Mouse (Mus musculus): ENCODE results near the gene Trpm7. TPM values are rescaled to one million over a fixed set of nuclear protein-coding genes. Genes with fewer than 3 reads are reported as not detected.

Trpm7 gene
- polyA plus RNA-seq, 1 experiment from 2014 or later = 25.7 TPM

DNA sequence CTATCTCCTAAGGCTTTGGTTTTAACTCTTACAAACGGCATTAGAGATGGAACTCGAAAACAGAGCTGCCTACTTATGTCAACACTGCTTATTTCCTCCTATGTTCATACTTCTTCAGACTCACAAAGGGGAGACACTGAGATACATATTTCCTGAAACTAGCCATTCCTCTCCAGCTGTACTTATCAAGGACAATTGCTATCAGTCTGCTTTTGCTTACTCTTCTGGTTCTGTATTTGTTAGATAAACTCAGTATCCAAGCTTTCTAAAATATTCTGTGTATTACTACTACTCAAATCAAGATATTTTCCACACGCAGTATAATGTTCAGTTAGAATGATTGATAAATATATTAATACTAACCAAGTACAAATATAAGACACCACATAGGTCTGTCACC, 74.0 kb downstream of the Trpm7 start:
- 0 out of 2 replicates have a peak, but pooled peaks have one; percentile 24 for ATAC-seq
- no peaks in the 10 kb centered on the region for H3K27me3 ChIP-seq (replicated peaks)
- H3K36me3 ChIP-seq = peaks cover 75% of the 10 kb centered on the region

DNA sequence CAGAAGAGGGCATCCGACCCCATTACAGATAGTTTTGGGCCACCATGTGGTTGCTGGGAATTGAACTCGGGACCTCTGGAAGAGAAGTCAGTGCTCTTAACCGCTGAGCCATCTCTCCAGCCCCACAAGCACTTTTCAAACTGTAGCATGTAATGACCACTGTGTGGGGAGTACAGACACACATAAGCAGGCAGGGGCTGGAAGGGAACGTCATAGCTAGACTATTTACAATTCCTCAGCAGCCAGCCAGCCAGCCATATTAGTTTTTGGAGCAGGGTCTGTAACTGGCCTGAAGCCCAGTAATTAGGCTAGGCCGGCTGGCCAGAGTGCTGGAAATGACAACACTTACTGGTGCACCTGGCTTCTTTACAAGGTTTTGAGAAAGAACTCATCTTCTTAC, 77.6 kb downstream of the Trpm7 start:
- Histone ChIP-seq H3K27me3 (replicated peaks) (no peaks in the 10 kb centered on the region), H3K9me3 (replicated peaks) (no peaks in the 10 kb centered on the region), H3K4me3 (no peak overlapping the region), H3K27ac (no peak overlapping the region), H3K9ac (no peak overlapping the region), H3K4me2 (no peak overlapping the region), H3K36me3 (peaks cover 78% of the 10 kb centered on the region), H3K4me1 (peaks cover 7% of the 10 kb centered on the region)
- WGBS (ENCODE audit: insufficient replicate concordance) = 82% methylated on average over 5 of the region's 5 CpGs
- ATAC-seq = no peak

More for the DNA sequence above, 74.0 kb downstream of the Trpm7 start:
- Histone ChIP-seq H3K4me1 (peaks cover 7% of the 10 kb centered on the region), H3K4me2 (no peak overlapping the region), H3K9me3 (replicated peaks) (no peaks in the 10 kb centered on the region), H3K9ac (no peak overlapping the region), H3K4me3 (no peak overlapping the region), H3K27ac (no peak overlapping the region)
- 68% methylated on average over 3 of the region's 3 CpGs for WGBS (ENCODE audit: insufficient replicate concordance)

DNA sequence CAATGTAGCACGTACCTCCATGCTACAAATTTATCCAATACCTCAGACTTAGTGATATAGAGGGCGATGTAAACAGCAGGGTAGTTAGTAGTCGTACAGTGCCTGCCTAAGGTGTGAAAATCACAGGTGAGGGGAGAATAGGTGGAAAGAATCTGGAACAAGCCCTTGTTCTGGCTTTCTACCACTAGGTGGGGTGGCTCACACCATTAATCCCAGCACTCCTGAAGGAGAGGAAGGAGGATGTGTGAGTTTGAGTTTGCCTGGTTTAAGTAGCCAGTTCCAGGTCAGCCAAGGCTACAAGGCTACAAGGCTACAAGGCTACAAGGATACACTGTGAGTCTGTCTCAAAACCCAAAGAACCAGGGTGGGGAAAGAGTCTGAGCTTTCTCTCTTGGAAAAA, 80.3 kb downstream of the Trpm7 start:
- Histone ChIP-seq H3K4me2 (no peak overlapping the region), H3K4me3 (no peak overlapping the region), H3K9me3 (replicated peaks) (no peaks in the 10 kb centered on the region), H3K27me3 (replicated peaks) (no peaks in the 10 kb centered on the region), H3K27ac (no peak overlapping the region), H3K4me1 (no peaks in the 10 kb centered on the region), H3K36me3 (peaks cover 86% of the 10 kb centered on the region), H3K9ac (no peak overlapping the region)
- ATAC-seq = no peak
- 73% methylated on average over 3 of the region's 3 CpGs for WGBS (ENCODE audit: insufficient replicate concordance)

DNA sequence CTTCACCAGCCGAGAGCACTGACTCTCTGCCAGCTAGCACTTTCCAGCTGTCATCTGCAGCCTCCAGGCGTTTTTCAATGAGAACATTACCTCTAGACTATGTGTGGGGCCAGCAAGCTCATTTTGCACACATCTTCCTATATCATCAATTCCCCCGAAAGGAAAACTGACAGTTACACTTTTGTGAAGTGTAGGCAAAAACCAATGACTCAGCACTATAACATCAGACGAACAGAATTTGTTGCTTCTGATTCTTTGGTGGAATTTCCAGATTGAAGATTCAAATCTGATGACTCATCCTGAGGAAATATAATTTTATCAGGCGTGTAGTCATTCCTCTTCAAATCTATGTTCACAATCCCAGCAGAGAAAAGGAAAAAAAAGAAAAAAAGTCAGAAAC, 83.4 kb downstream of the Trpm7 start:
- ATAC-seq = no peak
- Histone ChIP-seq H3K27me3 (replicated peaks) (no peaks in the 10 kb centered on the region), H3K4me3 (no peak overlapping the region), H3K4me2 (no peak overlapping the region), H3K9ac (no peak overlapping the region), H3K27ac (no peak overlapping the region), H3K4me1 (peaks cover 2% of the 10 kb centered on the region; the same call in 1 of the 2 replicates), H3K9me3 (replicated peaks) (no peaks in the 10 kb centered on the region), H3K36me3 (peaks cover 65% of the 10 kb centered on the region)
- WGBS (ENCODE audit: insufficient replicate concordance) = 68% methylated on average over 5 of the region's 5 CpGs

DNA sequence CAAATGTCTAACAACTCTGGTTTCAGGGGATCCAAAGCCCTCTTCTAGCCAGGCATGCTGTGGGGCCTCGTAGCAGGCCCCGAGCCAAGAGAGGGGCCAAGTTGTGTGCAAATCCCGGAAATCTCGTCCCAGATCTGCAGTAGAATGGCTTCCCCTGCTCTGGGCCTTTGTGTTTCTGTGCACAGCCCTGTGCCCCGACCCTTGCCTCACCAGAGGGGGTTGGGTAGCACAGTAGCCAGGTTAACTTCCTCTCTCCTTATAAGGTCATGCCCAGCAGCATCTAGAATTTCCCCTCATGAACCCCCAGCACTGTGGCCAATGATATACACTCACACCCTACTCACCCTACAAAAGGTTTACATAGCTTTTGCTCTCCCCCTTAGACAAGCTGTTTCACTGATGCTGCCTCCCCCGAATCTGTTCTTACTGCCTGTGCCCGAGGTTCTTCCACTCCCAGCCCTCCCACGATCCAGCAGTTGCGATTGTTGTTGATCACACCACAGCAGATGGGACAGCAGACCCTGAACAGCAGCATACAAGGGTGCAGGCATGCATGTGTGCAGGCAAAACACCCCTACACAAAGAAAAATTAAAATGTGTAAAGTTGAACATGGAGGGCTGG, 88.2 kb downstream of the Trpm7 start:
- H3K4me1 ChIP-seq = peaks cover 3% of the 10 kb centered on the region; the same call in 1 of the 2 replicates
- peak; percentile 27; the same call in 1 of the 2 replicates for ATAC-seq
- no peak overlapping the region for H3K4me3 ChIP-seq
- H3K4me2 ChIP-seq = no peak overlapping the region
- peaks cover 24% of the 10 kb centered on the region for H3K36me3 ChIP-seq
- H3K27me3 ChIP-seq (replicated peaks) = no peaks in the 10 kb centered on the region
- no peak overlapping the region for H3K9ac ChIP-seq
- H3K27ac ChIP-seq = no peak overlapping the region
- 50% methylated on average over 9 of the region's 9 CpGs for WGBS (ENCODE audit: insufficient replicate concordance)
- no peaks in the 10 kb centered on the region for H3K9me3 ChIP-seq (replicated peaks)

DNA sequence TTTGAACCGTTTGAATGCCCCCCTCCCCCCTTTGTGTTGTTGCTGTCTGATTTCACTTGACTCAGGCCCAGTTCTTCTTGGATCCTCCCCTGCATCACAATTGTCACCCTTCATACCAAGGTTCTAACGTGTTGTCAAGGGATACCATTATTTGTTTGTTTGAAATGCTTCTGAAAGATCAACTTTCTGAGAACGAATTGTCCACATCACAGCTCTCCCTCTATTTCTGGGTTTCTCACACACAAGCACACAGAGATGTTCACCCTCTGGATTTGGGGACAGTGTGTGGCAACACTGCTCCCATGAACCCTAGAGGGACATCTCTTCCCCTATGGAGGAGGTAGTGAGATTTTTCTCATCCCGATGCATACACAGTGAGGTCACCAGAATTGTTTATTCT, 92.7 kb downstream of the Trpm7 start, which contains the start of gene Usp50:
Gene Usp50 (minus strand): TSS at position 101 of the 400 bp plus-strand sequence.
- no peaks in the 10 kb centered on the region for H3K36me3 ChIP-seq
- WGBS (ENCODE audit: insufficient replicate concordance) = 45% methylated on average over 4 of the region's 4 CpGs
- no peak within 1 kb of the TSS for H3K27ac ChIP-seq
- H3K9ac ChIP-seq = no peak within 1 kb of the TSS
- ATAC-seq = no peak
- no peak within 1 kb of the TSS for H3K4me2 ChIP-seq
- no peaks in the 10 kb centered on the region for H3K9me3 ChIP-seq (replicated peaks)
- H3K4me1 ChIP-seq = peaks cover 3% of the 10 kb centered on the region; the same call in 1 of the 2 replicates
- H3K27me3 ChIP-seq (replicated peaks) = no peaks in the 10 kb centered on the region
- no peak within 1 kb of the TSS for H3K4me3 ChIP-seq

DNA sequence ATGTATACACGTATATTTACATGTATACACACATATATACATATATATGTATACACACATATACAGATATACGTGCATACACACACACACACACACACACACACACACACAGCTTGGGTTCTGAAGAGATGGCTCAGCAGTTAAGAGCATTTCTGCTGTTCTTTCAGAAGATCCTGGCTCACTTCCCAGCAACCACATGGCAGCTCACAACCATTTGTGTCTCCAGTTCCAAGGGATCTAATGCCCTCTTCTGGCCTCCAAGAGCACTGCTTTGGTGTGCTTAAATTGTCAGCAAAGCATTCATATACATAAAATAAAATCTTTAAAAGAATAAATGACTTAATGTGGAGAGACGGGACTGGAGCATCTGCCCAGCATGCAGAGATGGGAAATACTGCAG, 93.6 kb downstream of the Trpm7 start:
- Histone ChIP-seq H3K9ac (no peak overlapping the region), H3K27me3 (replicated peaks) (no peaks in the 10 kb centered on the region)
- ATAC-seq = no peak

DNA sequence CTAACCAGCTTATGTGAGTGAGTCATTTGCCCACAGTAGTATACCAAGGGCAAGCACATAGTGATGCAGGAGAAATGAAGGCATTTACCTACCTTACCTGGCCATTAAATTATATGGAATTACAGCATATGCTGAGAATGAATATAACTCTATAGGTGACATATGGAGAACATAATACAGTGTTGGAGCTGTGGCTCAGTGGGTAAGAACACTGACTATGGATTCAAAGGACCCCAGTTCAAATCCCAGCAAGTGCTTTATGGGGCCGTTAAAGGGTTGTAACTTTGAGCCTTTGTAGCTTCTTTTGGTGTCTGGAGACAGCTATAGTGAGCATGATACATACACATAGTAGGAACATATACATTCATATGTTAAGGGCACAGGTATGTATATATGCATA, 94.6 kb downstream of the Trpm7 start:
- Histone ChIP-seq H3K4me2 (no peak overlapping the region), H3K27me3 (replicated peaks) (no peaks in the 10 kb centered on the region), H3K36me3 (no peaks in the 10 kb centered on the region), H3K27ac (no peak overlapping the region), H3K9me3 (replicated peaks) (no peaks in the 10 kb centered on the region), H3K4me3 (no peak overlapping the region), H3K4me1 (no peaks in the 10 kb centered on the region), H3K9ac (no peak overlapping the region)
- no peak for ATAC-seq
- WGBS (ENCODE audit: insufficient replicate concordance) = 68% methylated on average over 1 of the region's 1 CpGs

More for the DNA sequence above, 93.6 kb downstream of the Trpm7 start:
- H3K36me3 ChIP-seq = no peaks in the 10 kb centered on the region
- H3K27ac ChIP-seq = no peak overlapping the region
- no peak overlapping the region for H3K4me3 ChIP-seq
- WGBS (ENCODE audit: insufficient replicate concordance) = 63% methylated on average over 3 of the region's 3 CpGs
- no peaks in the 10 kb centered on the region for H3K9me3 ChIP-seq (replicated peaks)
- no peaks in the 10 kb centered on the region for H3K4me1 ChIP-seq
- H3K4me2 ChIP-seq = no peak overlapping the region

DNA sequence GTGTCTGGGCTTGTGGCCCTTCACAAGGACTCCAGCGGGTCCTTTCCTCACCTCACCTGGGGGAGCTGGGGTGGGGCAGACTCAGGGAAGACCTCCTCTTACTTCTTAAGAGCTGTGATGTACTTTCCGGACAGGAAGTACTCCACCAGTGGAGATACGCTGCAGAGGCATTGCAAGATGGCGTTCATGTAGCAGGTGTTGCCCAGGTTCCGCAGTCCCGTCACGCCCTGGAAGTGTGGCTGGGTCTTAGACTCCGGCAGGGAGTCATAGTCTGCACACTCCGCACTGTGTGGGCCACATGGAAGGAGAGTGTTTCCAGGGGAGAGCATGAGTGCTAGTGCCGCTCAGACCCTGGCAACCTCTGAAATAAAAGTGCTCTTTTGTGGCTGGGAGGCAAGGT, 95.7 kb downstream of the Trpm7 start:
- Histone ChIP-seq H3K9me3 (replicated peaks) (no peaks in the 10 kb centered on the region), H3K4me2 (no peak overlapping the region), H3K9ac (no peak overlapping the region), H3K27ac (no peak overlapping the region), H3K36me3 (no peaks in the 10 kb centered on the region), H3K4me3 (no peak overlapping the region), H3K27me3 (replicated peaks) (no peaks in the 10 kb centered on the region), H3K4me1 (no peaks in the 10 kb centered on the region)
- ATAC-seq = no peak
- WGBS (ENCODE audit: insufficient replicate concordance) = 79% methylated on average over 10 of the region's 10 CpGs

DNA sequence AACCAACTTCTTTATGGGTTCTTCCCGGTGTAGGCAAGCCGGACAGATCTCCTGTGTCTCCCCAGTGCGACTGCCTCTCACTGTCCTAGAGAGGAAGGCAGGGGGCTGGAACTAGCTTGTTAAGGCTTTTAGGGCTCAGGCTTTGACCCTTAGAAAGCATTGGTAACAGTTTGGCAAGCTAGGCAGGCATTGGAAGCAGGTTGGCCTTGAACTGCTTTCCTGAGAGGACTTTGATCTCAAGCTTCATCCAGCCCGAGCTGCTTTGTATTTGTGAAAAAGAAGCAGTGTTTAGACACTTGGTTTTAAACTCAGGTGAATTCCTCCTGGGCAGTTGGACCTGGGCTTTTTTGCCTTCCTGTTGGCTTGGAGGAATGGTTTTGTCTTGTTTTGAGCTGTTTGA, 97.2 kb downstream of the Trpm7 start:
- H3K27ac ChIP-seq = no peak overlapping the region
- H3K27me3 ChIP-seq (replicated peaks) = no peaks in the 10 kb centered on the region
- H3K9me3 ChIP-seq (replicated peaks) = no peaks in the 10 kb centered on the region
- H3K4me1 ChIP-seq = no peaks in the 10 kb centered on the region
- 62% methylated on average over 4 of the region's 4 CpGs for WGBS (ENCODE audit: insufficient replicate concordance)
- H3K4me3 ChIP-seq = no peak overlapping the region
- H3K9ac ChIP-seq = no peak overlapping the region
- ATAC-seq = no peak
- no peaks in the 10 kb centered on the region for H3K36me3 ChIP-seq
- no peak overlapping the region for H3K4me2 ChIP-seq

DNA sequence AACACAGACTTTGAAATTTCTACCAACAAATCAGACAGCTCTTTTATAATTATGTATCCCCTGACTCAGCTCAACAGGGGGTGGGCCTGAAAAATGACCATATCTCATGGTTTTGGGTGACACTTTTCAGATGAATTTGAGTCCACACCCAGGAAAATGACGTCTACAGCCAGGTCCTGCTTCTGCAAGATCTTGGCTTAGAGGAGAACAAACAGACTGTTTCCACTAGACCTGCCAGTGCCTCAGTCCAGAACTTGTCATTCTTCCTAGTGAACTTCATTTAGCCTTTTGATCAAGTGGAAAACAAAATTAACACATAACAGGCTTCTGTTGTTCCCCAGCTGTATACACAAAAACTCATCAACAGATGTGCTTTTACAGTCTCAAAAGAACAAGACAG, 99.6 kb downstream of the Trpm7 start:
- Histone ChIP-seq H3K9me3 (replicated peaks) (no peaks in the 10 kb centered on the region), H3K27me3 (replicated peaks) (no peaks in the 10 kb centered on the region), H3K4me2 (no peak overlapping the region), H3K36me3 (no peaks in the 10 kb centered on the region), H3K9ac (no peak overlapping the region), H3K4me3 (no peak overlapping the region), H3K4me1 (no peaks in the 10 kb centered on the region), H3K27ac (no peak overlapping the region)
- 40% methylated on average over 1 of the region's 1 CpGs for whole genome bisulfite sequencing (ENCODE audit: insufficient replicate concordance)
- no peak for ATAC-seq

DNA sequence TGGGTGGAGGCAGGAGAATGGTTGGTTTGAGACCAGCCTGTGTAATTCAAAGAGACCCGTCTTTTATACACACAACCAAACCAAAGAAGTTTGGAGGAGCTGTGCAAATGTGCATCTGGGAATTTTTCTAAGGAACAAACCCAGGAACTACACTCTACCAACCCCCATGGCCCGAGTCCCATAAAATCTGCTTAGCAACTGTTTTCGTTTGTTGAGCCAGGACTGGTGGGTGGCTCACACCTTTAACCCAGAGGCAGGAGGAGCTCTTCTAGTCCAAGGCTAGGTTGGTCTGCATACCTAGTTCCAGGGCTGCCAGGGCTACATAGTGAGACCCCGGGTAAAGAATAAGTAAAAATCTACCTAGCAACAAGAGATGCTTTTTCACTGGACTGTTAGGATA, 100.1 kb downstream of the Trpm7 start:
- H3K27me3 ChIP-seq (replicated peaks) = no peaks in the 10 kb centered on the region
- H3K9me3 ChIP-seq (replicated peaks) = no peaks in the 10 kb centered on the region
- ATAC-seq = no peak
- no peak overlapping the region for H3K27ac ChIP-seq
- no peaks in the 10 kb centered on the region for H3K4me1 ChIP-seq
- WGBS (ENCODE audit: insufficient replicate concordance) = 55% methylated on average over 4 of the region's 4 CpGs
- H3K4me3 ChIP-seq = no peak overlapping the region
- H3K36me3 ChIP-seq = no peaks in the 10 kb centered on the region
- H3K4me2 ChIP-seq = no peak overlapping the region
- H3K9ac ChIP-seq = no peak overlapping the region

DNA sequence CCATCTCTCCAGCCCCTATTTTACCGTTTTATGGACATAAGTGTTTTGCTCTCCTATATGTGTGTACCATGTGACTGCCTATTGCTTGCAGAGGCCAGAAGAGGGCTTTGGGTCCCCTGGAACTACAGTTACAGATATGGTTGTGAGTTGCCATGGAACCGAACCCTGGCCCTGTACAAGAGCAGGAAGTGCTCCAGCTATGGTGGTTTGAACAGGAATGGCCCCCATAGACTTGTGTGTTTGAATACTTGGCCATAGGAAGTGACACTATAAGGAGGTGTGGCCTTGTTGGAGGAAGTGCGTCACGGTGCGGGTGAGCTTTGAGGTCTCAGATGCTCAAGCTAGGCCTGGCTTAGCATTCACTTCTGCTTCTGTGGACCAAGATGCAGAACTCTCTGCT, 103.8 kb downstream of the Trpm7 start:
- 74% methylated on average over 5 of the region's 5 CpGs for WGBS (ENCODE audit: insufficient replicate concordance)
- Histone ChIP-seq H3K9me3 (replicated peaks) (no peaks in the 10 kb centered on the region), H3K4me2 (no peak overlapping the region), H3K4me3 (no peak overlapping the region), H3K36me3 (no peaks in the 10 kb centered on the region), H3K4me1 (no peaks in the 10 kb centered on the region), H3K27me3 (replicated peaks) (no peaks in the 10 kb centered on the region), H3K9ac (no peak overlapping the region), H3K27ac (no peak overlapping the region)
- ATAC-seq = no peak
